Mouse (Mus musculus) lung, adult 2 months (tissue): ENCODE measurements at regions not wholly inside any gene's neighbourhood (a gene's known extent, or its start where the extent isn't known, plus 50 kb on each side); places are given as distances from the start of the nearest gene placed in this dataset.

ENCODE experiments used
- DNase-seq: peaks from one replicate; pipeline ENCODE4 v3.0.0; 2022
- H3K4me1 ChIP-seq: fragments of 200-500 bp; 2 replicates; pipeline ENCODE4 v1.6.1; 2011; ENCODE audit warnings: low read length; ENCODE audit not compliant: control insufficient read depth, insufficient read depth
- H3K4me3 ChIP-seq: fragments of 200-500 bp; replicated peaks from 2 replicates; pipeline ENCODE3; 2011; ENCODE audit warnings: low read depth, mild to moderate bottlenecking, control low read depth, low read length; ENCODE audit errors: extremely low read depth
- CTCF ChIP-seq: fragments of 200-500 bp; IDR thresholded peaks from 2 replicates; pipeline ENCODE4 v1.5.1; 2011; ENCODE audit warnings: mild to moderate bottlenecking, low read length, control low read depth; ENCODE audit not compliant: insufficient read depth
- POLR2A ChIP-seq: fragments of 200-500 bp; IDR thresholded peaks from 2 replicates; pipeline ENCODE4 v1.6.1; 2011; ENCODE audit warnings: low read depth, mild to moderate bottlenecking, control low read depth, low read length, borderline replicate concordance; ENCODE audit errors: extremely low read depth
- WGBS: fragments of 180-500 bp; shearing (Covaris S2); methylation state at CpG from one replicate; pipeline ENCODE4 v1.1.7; 2018; 5-methylcytosine and 5-hydroxymethylcytosine counted together

DNA sequence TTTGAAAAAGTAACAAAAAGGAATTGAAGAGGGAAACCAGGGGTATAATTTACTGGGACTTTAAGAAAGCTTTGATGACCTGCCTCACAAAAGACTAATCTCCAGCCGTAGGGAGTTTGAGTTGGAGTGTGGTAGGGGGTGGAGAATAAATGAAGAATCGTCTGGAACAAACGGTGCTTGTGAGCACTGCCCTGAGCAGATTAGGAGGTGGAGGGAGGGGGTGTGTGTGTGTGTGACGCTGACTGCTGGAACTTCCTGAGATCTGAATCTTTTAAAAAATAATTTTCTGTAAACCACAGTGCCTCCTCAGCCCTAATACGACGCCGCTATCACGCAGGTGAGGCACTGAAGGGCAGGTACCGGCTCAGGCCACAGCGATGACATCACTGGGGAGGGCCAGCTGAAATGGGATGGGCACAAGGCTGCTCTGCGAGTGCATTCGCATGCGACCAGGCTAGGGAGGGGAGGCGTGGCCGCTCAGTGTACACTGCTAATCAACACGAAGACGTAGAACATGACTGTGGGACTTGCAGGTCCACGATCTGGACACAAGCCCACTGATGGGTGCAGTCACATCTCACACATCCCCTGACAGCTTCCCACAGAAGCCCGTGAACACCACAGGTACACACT lies 395.4 kb downstream of the Zfp536 start:
- WGBS, result 32% methylated on average over 19 of the region's 19 CpGs
- TF ChIP-seq CTCF, result no peak
- TF ChIP-seq POLR2A, result no peak
- Histone ChIP-seq H3K4me3 (no peak overlapping the region), H3K4me1 (no peaks in the 10 kb centered on the region)
- no peak for DNase-seq

DNA sequence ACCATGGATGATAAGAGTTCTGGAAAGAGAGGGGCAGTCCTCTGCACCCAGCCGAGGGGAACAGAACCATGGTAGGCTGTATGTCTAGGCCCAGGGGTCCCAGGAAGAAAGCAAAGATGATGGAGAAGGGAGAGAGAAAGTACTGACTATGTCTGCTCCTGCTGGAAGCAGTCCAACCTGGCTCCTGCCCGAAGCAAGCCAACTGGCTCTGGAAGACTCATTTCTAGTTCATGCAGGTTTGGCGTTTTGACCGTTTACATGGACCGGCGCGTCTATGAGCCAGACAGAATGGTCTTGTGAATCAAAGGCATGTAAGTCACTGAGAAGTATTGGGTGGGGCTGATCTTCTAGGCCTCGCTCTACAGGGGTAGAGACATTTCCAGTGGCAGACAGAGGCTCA lies 385.6 kb downstream of the Zfp536 start:
- no peak for DNase-seq
- 88% methylated on average over 8 of the region's 8 CpGs for WGBS
- no peaks in the 10 kb centered on the region for H3K4me1 ChIP-seq
- H3K4me3 ChIP-seq, result no peak overlapping the region
- TF ChIP-seq POLR2A, result no peak
- TF ChIP-seq CTCF, result no peak

DNA sequence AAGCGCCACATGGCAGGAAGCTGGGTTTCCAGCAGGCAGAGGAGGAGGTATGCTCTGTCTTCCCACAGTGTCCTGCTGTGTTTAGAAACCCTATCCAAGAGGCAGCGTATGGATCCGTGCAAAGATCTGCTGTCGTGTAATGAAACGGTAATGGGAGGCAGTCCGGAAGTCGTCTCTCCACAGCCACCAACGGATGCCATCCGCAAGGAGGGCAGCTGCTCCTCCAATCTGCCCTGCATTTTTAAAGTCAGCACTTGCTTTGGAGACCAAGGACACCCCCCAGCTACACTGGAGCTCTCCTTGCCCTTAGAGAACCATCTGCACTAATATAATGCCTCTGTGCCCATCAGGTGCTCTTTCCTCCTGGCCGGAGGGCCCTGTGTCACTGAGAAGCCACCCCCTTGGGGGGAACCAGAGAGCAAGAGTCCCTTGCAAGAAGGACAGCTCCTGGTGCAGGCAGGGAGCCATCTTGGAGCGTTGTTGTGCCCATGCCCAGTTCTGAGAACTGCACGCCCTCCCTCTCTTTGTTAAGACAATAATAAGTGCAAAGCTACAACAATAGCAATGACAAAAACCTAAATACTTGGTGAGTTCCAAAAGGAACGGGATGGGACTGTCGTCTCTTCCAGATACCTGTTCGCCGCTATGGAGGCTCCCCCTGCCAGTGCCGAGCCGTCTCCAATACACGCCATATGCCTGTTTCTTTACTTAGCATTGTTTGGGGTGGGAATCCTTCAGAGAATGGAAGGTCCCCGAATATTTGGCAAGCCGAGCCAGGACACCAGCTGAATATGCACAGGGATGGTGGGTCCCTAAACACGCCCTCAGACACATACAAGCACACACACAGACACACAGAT lies 384.4 kb downstream of the Zfp536 start:
- H3K4me1 ChIP-seq, result no peaks in the 10 kb centered on the region
- no peak for TF ChIP-seq POLR2A
- no peak for TF ChIP-seq CTCF
- no peak overlapping the region for H3K4me3 ChIP-seq
- no peak for DNase-seq
- WGBS, result 82% methylated on average over 22 of the region's 22 CpGs

DNA sequence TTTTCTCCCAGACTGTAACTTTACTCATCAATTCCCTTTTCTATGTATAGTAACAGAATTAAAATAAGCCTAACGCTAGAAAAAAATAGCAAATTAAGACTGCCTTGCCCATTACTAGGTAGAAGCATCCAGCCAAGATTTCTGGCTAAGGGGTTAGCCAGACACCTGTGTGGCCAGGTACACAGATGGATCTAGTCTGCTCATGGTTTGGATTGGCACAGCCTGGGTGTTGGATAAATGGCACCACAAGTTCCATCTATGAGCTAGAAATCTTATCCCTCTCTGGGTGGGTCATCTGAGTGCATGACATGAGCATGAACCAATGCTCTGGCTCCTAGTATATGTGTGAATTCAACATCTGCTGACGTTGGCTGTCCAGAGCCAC lies 383.7 kb downstream of the Zfp536 start:
- TF ChIP-seq POLR2A (no peak), CTCF (no peak)
- 86% methylated on average over 2 of the region's 2 CpGs for WGBS
- Histone ChIP-seq H3K4me1 (no peaks in the 10 kb centered on the region), H3K4me3 (no peak overlapping the region)
- DNase-seq, result no peak

DNA sequence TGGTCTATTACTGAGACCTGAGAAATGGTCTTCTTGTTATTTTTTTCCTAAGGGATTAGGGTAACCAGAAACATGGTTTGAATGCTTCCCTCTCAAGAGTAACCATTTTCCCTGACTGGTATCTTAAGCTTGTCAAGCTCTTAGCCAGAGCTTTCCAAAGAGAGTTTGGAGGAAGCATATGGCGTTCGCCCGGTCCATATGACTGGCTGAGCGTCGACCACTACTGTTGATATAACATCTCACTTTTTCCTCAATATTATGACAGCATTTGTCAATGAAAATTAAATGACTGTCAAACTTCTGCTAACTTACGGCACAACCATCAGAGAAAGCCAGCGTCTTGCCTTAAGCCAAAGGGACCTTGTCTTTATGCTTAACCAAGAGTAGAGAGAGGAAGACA lies 383.2 kb downstream of the Zfp536 start:
- TF ChIP-seq CTCF (no peak), POLR2A (no peak)
- Histone ChIP-seq H3K4me1 (no peaks in the 10 kb centered on the region), H3K4me3 (no peak overlapping the region)
- 90% methylated on average over 7 of the region's 7 CpGs for WGBS
- DNase-seq, result no peak

DNA sequence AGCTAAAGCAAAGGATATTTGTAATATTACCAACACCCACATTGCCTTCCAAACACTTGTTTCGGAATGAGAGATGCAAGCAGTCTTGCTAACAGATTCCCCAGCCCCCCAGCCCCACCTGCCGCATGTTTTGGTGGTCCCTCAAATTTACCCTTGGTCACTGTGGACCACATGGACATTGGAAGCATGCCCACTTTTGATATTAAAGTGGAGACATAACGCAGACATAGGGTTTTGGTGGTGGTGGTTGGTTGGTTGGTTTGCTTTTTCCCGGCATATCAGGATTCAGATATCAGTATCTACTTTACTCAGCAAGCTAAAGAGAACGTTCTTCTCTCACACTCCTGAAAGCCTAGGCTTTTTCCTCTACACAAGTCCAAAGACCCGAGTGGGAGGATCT lies 381.3 kb downstream of the Zfp536 start:
- Histone ChIP-seq H3K4me3 (no peak overlapping the region), H3K4me1 (no peaks in the 10 kb centered on the region)
- DNase-seq, result no peak
- TF ChIP-seq POLR2A (no peak), CTCF (no peak)
- WGBS, result 72% methylated on average over 6 of the region's 6 CpGs

DNA sequence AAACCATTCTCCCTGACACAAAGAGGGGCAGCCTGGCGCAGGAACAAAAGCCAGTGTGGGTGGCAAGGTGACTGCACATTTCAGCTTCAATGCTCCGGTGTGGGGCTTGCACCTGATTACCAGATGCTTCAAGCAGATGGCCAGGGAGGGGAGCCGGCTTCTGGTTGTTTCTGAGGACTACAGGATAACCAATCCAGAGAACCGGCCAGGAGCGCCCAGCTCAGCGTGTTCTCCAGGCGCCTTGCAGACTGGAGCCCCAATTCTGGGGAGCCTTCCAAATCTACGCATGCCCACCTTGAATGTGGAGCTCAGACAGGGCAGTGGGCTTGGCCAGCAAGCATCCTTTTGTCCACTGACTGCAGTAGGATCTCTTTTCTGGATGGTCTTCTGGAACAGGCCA lies 380.8 kb downstream of the Zfp536 start:
- TF ChIP-seq CTCF (no peak), POLR2A (no peak)
- DNase-seq, result no peak
- WGBS, result 88% methylated on average over 8 of the region's 8 CpGs
- Histone ChIP-seq H3K4me3 (no peak overlapping the region), H3K4me1 (no peaks in the 10 kb centered on the region)

DNA sequence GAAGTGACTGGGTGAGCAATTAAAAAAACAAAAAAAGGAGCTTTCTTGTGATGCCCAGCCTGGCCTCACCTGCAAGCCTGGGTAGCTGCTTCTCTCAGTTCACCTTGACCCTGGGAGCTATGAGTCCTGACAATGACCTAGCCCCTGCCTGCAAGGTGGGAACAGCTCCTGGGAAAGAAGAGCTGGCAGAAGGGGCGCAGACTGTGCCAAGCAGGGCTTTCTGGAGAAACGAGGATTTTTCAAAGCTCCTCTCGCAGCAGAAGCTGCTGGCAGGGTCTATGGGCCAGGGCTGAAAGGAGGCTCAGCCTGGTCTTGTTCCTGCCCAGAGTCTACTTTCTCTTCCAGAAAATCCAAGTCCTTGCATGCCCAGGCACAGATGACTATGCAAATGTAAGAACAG lies 380.4 kb downstream of the Zfp536 start:
- DNase-seq, result no peak
- no peaks in the 10 kb centered on the region for H3K4me1 ChIP-seq
- WGBS, result 78% methylated on average over 3 of the region's 3 CpGs
- no peak overlapping the region for H3K4me3 ChIP-seq
- no peak for TF ChIP-seq POLR2A
- TF ChIP-seq CTCF, result no peak

DNA sequence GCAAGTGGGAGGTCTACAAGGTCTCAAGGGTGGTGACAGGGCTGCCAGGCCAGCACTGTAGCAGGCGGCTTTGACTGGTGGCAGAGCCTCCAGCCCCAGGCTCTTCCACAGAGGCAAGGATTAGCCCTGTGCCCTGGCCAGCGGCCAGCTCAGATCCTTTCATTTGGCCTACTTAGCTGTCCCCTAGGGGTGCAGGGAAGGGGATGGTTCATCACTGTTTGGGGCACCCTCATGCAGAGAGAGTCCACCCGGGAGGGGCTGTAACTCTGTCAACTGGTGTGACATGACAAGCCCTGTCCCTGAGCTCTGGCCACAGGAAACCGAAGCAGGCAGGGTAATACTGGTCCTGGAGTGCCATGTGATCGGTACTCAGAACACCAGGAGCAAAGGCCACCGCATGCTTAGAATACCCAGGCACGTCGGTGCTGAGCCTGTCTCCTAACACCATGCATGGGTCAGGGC lies 378.4 kb downstream of the Zfp536 start:
- no peak for DNase-seq
- 45% methylated on average over 8 of the region's 8 CpGs for WGBS
- Histone ChIP-seq H3K4me3 (no peak overlapping the region), H3K4me1 (no peaks in the 10 kb centered on the region)
- TF ChIP-seq CTCF, result no peak
- TF ChIP-seq POLR2A, result no peak
